Mouse (Mus musculus): ENCODE results near the gene Prkra. TPM values are rescaled to one million over a fixed set of nuclear protein-coding genes. Genes with fewer than 3 reads are reported as not detected.
"Not testable (repeated sequence)": the region's sequence is repeated elsewhere in the genome, so short reads cannot be mapped to it uniquely, and the experiment has no call there.

The Prkra gene
- polyA plus RNA-seq, 1 experiment, result 5.5 TPM

GRCm38 (mm10) chr2:76643801-76644200 lies 4.0 kb downstream of the Prkra start:
- no peak for DNase-seq (ENCODE audit: low read depth in 1 of 2, low spot score in 2 of 2)
- H3K4me1 ChIP-seq (ENCODE audit: control insufficient read depth, insufficient read depth, insufficient read length), result no peaks in the 10 kb centered on the region; the same call in none of the 2 replicates
- no peak overlapping the region for H3K4me3 ChIP-seq (ENCODE audit: extremely low read depth, insufficient read depth, insufficient read length)
- H3K27ac ChIP-seq (ENCODE audit: insufficient read depth, low read length), result no peak overlapping the region
- H3K27me3 ChIP-seq (ENCODE audit: control insufficient read depth, insufficient read depth, low read length), result no peaks in the 10 kb centered on the region
- no peaks in the 10 kb centered on the region for H3K36me3 ChIP-seq (ENCODE audit: control insufficient read depth, insufficient read depth, low read length)
- TF ChIP-seq POLR2A (IDR thresholded peaks at IDR 0.05; ENCODE audit: low read depth, low read length) (no peak), CTCF (IDR thresholded peaks at IDR 0.05; ENCODE audit: extremely low read depth, insufficient read depth, insufficient read length, insufficient replicate concordance) (no peak)

DNA sequence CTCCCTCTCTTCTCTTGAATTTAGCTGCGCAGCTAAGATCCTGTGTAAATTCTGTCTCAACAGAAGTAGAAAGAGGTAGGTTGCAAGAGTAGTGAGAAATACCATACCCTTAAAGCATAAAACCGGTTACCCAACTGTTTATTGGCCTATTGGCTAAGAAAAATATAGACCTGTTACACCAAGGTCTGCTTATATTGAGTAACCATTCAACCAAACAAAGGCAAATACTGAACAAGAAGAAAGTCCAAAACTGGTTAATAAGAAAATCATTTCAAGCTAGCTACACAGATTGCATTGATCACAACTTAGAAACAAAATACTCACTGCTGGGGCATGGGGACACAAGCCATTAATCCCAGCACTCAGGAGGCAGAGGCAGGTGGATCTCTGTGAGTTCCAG lies 8.2 kb downstream of the Prkra start:
- H3K36me3 ChIP-seq (ENCODE audit: control insufficient read depth, insufficient read depth, low read length), result peaks cover 3% of the 10 kb centered on the region; the same call in 1 of the 2 replicates
- no peak overlapping the region for H3K4me3 ChIP-seq (ENCODE audit: extremely low read depth, insufficient read depth, insufficient read length)
- DNase-seq (ENCODE audit: low read depth in 1 of 2, low spot score in 2 of 2), result no peak
- TF ChIP-seq POLR2A (IDR thresholded peaks at IDR 0.05; ENCODE audit: low read depth, low read length) (no peak), CTCF (IDR thresholded peaks at IDR 0.05; ENCODE audit: extremely low read depth, insufficient read depth, insufficient read length, insufficient replicate concordance) (no peak)
- no peaks in the 10 kb centered on the region for H3K27me3 ChIP-seq (ENCODE audit: control insufficient read depth, insufficient read depth, low read length)
- H3K4me1 ChIP-seq (ENCODE audit: control insufficient read depth, insufficient read depth, insufficient read length), result no peaks in the 10 kb centered on the region
- 94% methylated on average over 2 of the region's 2 CpGs for WGBS
- no peak overlapping the region for H3K27ac ChIP-seq (ENCODE audit: insufficient read depth, low read length)

DNA sequence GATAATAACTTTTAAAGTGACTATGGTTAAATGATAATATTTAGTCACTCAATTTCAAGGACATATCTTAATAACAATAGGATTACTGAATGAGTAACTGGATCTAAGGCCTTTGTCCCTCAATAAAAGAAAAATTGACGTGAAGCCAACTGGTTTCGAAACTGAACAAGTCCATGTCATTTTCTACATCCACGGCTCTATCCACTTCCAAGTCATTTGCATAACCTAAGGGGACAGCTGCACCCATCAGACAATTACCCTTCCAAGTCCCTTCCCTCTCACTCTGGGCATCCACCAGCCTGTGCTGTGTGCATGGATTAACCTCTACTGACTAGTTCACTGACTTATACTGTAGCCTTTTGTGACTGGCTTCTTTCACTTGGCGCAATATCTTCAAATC lies 16.2 kb downstream of the Prkra start:
- H3K36me3 ChIP-seq (ENCODE audit: control insufficient read depth, insufficient read depth, low read length), result peaks cover 5% of the 10 kb centered on the region
- TF ChIP-seq CTCF (IDR thresholded peaks at IDR 0.05; ENCODE audit: extremely low read depth, insufficient read depth, insufficient read length, insufficient replicate concordance) (no peak), POLR2A (IDR thresholded peaks at IDR 0.05; ENCODE audit: low read depth, low read length) (no peak)
- WGBS, result 93% methylated on average over 4 of the region's 4 CpGs
- no peak overlapping the region for H3K4me3 ChIP-seq (ENCODE audit: extremely low read depth, insufficient read depth, insufficient read length)
- no peaks in the 10 kb centered on the region for H3K4me1 ChIP-seq (ENCODE audit: control insufficient read depth, insufficient read depth, insufficient read length)
- H3K27ac ChIP-seq (ENCODE audit: insufficient read depth, low read length), result no peak overlapping the region
- no peaks in the 10 kb centered on the region for H3K27me3 ChIP-seq (ENCODE audit: control insufficient read depth, insufficient read depth, low read length)
- no peak for DNase-seq (ENCODE audit: low read depth in 1 of 2, low spot score in 2 of 2)

GRCm38 (mm10) chr2:76630293-76630692 lies 17.5 kb downstream of the Prkra start:
- Histone ChIP-seq H3K36me3 (ENCODE audit: control insufficient read depth, insufficient read depth, low read length) (peaks cover 2% of the 10 kb centered on the region), H3K27ac (ENCODE audit: insufficient read depth, low read length) (no peak overlapping the region), H3K27me3 (ENCODE audit: control insufficient read depth, insufficient read depth, low read length) (no peaks in the 10 kb centered on the region), H3K4me1 (ENCODE audit: control insufficient read depth, insufficient read depth, insufficient read length) (no peaks in the 10 kb centered on the region), H3K4me3 (ENCODE audit: extremely low read depth, insufficient read depth, insufficient read length) (no peak overlapping the region)
- 92% methylated on average over 12 of the region's 12 CpGs for WGBS
- DNase-seq (ENCODE audit: low read depth in 1 of 2, low spot score in 2 of 2), result no peak
- TF ChIP-seq POLR2A (IDR thresholded peaks at IDR 0.05; ENCODE audit: low read depth, low read length), result no peak
- no peak for TF ChIP-seq CTCF (IDR thresholded peaks at IDR 0.05; ENCODE audit: extremely low read depth, insufficient read depth, insufficient read length, insufficient replicate concordance)

- not testable (repeated sequence) for H3K4me3 ChIP-seq (ENCODE audit: extremely low read depth, insufficient read depth, insufficient read length)
- 92% methylated on average over 2 of the region's 2 CpGs for WGBS
These were observed 25.5 kb downstream of the Prkra start for GRCm38 (mm10) chr2:76622316-76622715.

DNA sequence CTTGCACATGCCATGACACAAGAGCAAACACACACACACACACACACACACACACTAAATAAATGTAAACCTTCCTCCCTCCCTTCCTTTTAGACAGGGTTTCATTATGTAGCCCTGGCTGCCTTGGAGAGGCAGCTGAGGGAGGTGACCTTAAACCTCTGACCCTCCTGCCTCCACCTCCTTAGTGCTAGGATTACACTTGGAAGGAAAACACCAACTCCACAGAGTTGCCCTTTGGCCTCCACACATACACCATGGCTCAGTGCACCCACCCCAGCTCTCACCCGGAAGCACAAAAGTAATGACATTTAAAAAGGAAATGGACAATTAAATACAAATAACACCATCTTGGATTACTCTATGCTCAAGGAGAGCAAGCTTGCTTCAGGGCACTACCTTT lies 26.1 kb downstream of the Prkra start:
- no peaks in the 10 kb centered on the region; the same call in 1 of the 2 replicates for H3K27me3 ChIP-seq (ENCODE audit: control insufficient read depth, insufficient read depth, low read length)
- no peaks in the 10 kb centered on the region for H3K4me1 ChIP-seq (ENCODE audit: control insufficient read depth, insufficient read depth, insufficient read length)
- TF ChIP-seq CTCF (IDR thresholded peaks at IDR 0.05; ENCODE audit: extremely low read depth, insufficient read depth, insufficient read length, insufficient replicate concordance) (no peak), POLR2A (IDR thresholded peaks at IDR 0.05; ENCODE audit: low read depth, low read length) (no peak)
- DNase-seq (ENCODE audit: low read depth in 1 of 2, low spot score in 2 of 2), result no peak
- WGBS, result 95% methylated on average over 1 of the region's 1 CpGs
- no peak overlapping the region for H3K4me3 ChIP-seq (ENCODE audit: extremely low read depth, insufficient read depth, insufficient read length)
- H3K27ac ChIP-seq (ENCODE audit: insufficient read depth, low read length), result no peak overlapping the region
- no peaks in the 10 kb centered on the region; the same call in 1 of the 2 replicates for H3K36me3 ChIP-seq (ENCODE audit: control insufficient read depth, insufficient read depth, low read length)

More at GRCm38 (mm10) chr2:76622316-76622715, 25.5 kb downstream of the Prkra start:
- not testable (repeated sequence) for H3K4me1 ChIP-seq (ENCODE audit: control insufficient read depth, insufficient read depth, insufficient read length); H3K36me3 ChIP-seq (ENCODE audit: control insufficient read depth, insufficient read depth, low read length); H3K27me3 ChIP-seq (ENCODE audit: control insufficient read depth, insufficient read depth, low read length); H3K27ac ChIP-seq (ENCODE audit: insufficient read depth, low read length); DNase-seq (ENCODE audit: low read depth in 1 of 2, low spot score in 2 of 2)

DNA sequence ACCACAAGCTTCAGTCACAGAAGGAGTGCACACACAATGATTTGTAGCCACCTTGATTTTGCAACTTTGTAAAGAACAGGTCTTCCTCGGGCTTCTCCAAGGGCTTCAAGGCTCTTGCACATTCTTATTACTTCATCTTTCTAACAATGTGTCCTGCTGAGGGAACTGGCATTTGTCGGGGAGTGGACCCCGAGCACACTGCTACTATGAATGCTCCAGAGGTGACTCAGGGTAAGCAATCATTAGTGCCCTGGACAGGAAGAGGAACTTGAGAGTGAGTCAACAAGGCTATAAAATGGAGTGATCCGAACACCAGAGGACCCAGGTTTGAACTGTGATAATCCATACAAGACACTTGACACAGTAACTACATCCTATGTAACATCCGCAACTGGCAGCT lies 27.6 kb downstream of the Prkra start:
- 69% methylated on average over 5 of the region's 5 CpGs for WGBS
- no peaks in the 10 kb centered on the region; the same call in 1 of the 2 replicates for H3K27me3 ChIP-seq (ENCODE audit: control insufficient read depth, insufficient read depth, low read length)
- no peaks in the 10 kb centered on the region for H3K4me1 ChIP-seq (ENCODE audit: control insufficient read depth, insufficient read depth, insufficient read length)
- TF ChIP-seq POLR2A (IDR thresholded peaks at IDR 0.05; ENCODE audit: low read depth, low read length), result no peak
- no peak for TF ChIP-seq CTCF (IDR thresholded peaks at IDR 0.05; ENCODE audit: extremely low read depth, insufficient read depth, insufficient read length, insufficient replicate concordance)
- no peak overlapping the region for H3K4me3 ChIP-seq (ENCODE audit: extremely low read depth, insufficient read depth, insufficient read length)
- no peaks in the 10 kb centered on the region for H3K36me3 ChIP-seq (ENCODE audit: control insufficient read depth, insufficient read depth, low read length)
- DNase-seq (ENCODE audit: low read depth in 1 of 2, low spot score in 2 of 2), result no peak
- H3K27ac ChIP-seq (ENCODE audit: insufficient read depth, low read length), result no peak overlapping the region
